Mouse (Mus musculus) activated CD4-positive, CD25-positive, alpha-beta regulatory T cell, adult 4 months (primary cell): ENCODE measurements around the gene Gm49337. TPM values are rescaled to one million over a fixed set of nuclear protein-coding genes. Genes with fewer than 3 reads are reported as not detected.

ENCODE experiments used
- ATAC-seq: one replicate; pipeline ENCODE4 v1.8.0; 2017
- polyA plus RNA-seq, 2 experiments: library from polyadenylated mRNA; unstranded; fragments of 100-300 nt; shearing (Covaris generic); gene quantifications; one replicate each; pipeline ENCODE4 v1.2.1; 2017

Gene Gm49337
- polyA plus RNA-seq, 2 experiments from 2014 or later = not detected

GRCm38 (mm10) chr4:116342119-116342518, 168.9 kb downstream of the Gm49337 start:
- no peak for ATAC-seq

Other genes with a start within 250 kb of the Gm49337 start
- gene Dmbx1, start 233.5 kb upstream of the Gm49337 start, polyA plus RNA-seq = not detected
- gene Faah, start 155.5 kb upstream of the Gm49337 start, polyA plus RNA-seq = 10 to 100 TPM; 35.9 to 43.4 TPM
- 10 to 100 TPM; 21.7 to 26.9 TPM for gene Nsun4, start 119.5 kb upstream of the Gm49337 start, polyA plus RNA-seq
- 1,000 to 10,000 TPM in 1 of 2 experiments, 100 to 1,000 TPM in 1; 979 to 1,004 TPM for gene Uqcrh, start 98.3 kb upstream of the Gm49337 start, polyA plus RNA-seq
- 10 to 100 TPM; 17.5 to 17.9 TPM for gene Lrrc41, start 98.1 kb upstream of the Gm49337 start, polyA plus RNA-seq
- 10 to 100 TPM; 10.2 to 11.8 TPM for gene Rad54l, start 49.7 kb upstream of the Gm49337 start, polyA plus RNA-seq
- gene Pomgnt1, start 49.5 kb upstream of the Gm49337 start, polyA plus RNA-seq = 1 to 10 TPM; 6.0 to 8.2 TPM
- under 1 TPM; 0.15 to 0.63 TPM for gene Lurap1, start 22.0 kb upstream of the Gm49337 start, polyA plus RNA-seq
- gene Tspan1, start 5.8 kb upstream of the Gm49337 start, polyA plus RNA-seq = not detected
- not detected for gene 1700042G07Rik, start within 50 bp of the Gm49337 start, polyA plus RNA-seq
- 1 to 10 TPM in 1 of 2 experiments, under 1 TPM in 1; 0.99 to 3.6 TPM for gene Pik3r3, start 48.2 kb downstream of the Gm49337 start, polyA plus RNA-seq